Mouse (Mus musculus): ENCODE measurements around the gene Gm20388. TPM values are rescaled to one million over a fixed set of nuclear protein-coding genes. Genes with fewer than 3 reads are reported as not detected.

The Gm20388 gene
- polyA plus RNA-seq, 1 experiment = 59.3 TPM

DNA sequence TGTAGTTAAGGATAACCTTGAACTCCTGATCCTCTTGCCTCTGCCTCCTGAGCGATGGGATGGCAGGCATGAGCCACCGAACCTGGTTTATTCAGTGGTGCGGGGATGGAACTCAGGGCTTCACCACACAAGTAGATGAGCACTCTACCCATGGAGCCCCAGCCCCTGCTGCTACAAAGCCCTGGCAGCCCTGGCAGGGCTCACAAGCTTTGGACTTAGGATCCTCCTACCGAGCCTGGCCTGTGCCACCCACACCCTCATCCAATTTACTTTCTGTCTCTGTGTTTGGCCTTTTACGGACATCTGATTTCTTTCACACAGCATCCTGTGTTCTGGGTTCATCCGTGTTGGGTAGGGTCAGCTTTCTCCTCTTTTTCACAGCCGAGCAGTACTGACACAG, 406.1 kb downstream of the Gm20388 start:
- no peak for TF ChIP-seq CTCF (IDR thresholded peaks at IDR 0.05; ENCODE audit: borderline replicate concordance, extremely low read depth, insufficient read depth, insufficient read length)
- no peak for TF ChIP-seq POLR2A (IDR thresholded peaks at IDR 0.05; ENCODE audit: borderline replicate concordance, extremely low read depth, insufficient read depth, insufficient read length, poor library complexity, severe bottlenecking)
- no peak for DNase-seq (ENCODE audit: low read depth)

DNA sequence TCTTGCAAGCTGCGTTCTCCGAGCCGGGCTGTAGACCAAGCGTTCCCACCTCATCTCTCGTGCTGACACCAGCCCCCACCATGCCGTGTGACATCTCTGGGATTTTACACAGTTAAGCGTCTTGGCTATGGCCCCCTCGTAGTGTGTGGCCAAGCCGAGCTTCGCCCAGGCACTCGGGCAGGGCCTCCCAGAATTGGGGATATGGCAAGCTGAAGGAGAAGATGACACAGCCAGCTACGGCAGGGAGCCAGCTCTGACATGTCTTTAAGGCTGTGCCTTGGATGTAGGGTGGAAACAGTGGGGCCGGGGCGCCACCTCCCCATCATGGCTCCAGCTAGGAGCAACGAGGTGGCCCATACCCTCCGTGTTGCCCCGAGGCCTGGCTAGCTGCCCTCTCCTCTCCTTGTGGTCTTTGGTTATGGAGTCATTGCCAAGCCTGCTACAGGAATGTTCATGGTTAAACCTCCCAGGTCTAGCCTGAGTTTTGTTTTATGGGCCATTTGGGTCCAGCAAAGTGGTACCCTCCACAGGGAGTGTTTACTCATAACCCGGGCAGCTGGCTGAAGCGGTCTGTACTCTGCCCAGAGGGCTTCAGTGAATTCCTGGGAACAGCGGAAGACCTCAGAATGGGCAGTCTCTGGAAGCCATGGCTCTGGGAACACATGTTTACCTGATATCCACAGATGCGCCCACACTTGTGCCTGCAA, 406.6 kb downstream of the Gm20388 start:
- DNase-seq (ENCODE audit: low read depth) = no peak
- TF ChIP-seq CTCF (IDR thresholded peaks at IDR 0.05; ENCODE audit: borderline replicate concordance, extremely low read depth, insufficient read depth, insufficient read length) = no peak
- TF ChIP-seq POLR2A (IDR thresholded peaks at IDR 0.05; ENCODE audit: borderline replicate concordance, extremely low read depth, insufficient read depth, insufficient read length, poor library complexity, severe bottlenecking) = no peak

DNA sequence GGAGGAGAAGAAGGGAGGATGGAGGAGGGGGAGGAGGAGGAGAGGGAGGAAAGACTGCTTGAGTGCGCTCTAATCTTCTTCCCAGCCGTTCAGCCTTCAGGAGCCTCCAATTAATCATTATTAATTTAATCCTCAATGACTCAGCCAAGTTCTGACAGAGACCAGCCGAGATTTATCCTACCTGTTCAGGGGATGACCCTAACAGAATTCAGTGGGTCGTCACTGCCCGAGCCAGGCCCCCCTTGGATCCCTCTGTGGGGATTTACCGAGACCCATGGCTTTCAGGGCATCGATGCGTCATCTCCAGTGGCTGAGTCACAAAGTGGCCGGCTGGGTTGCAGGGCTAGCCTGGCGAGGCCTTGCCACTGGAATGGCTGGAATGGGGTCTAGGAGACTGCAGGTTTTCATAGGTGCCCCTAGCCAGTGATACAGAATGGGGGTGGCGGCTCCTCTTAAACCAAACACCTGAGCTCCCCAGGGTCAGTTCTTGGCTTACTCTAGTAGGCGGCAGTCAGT, 407.9 kb downstream of the Gm20388 start:
- no peak for DNase-seq (ENCODE audit: low read depth)
- TF ChIP-seq CTCF (IDR thresholded peaks at IDR 0.05; ENCODE audit: borderline replicate concordance, extremely low read depth, insufficient read depth, insufficient read length) = no peak
- no peak for TF ChIP-seq POLR2A (IDR thresholded peaks at IDR 0.05; ENCODE audit: borderline replicate concordance, extremely low read depth, insufficient read depth, insufficient read length, poor library complexity, severe bottlenecking)

DNA sequence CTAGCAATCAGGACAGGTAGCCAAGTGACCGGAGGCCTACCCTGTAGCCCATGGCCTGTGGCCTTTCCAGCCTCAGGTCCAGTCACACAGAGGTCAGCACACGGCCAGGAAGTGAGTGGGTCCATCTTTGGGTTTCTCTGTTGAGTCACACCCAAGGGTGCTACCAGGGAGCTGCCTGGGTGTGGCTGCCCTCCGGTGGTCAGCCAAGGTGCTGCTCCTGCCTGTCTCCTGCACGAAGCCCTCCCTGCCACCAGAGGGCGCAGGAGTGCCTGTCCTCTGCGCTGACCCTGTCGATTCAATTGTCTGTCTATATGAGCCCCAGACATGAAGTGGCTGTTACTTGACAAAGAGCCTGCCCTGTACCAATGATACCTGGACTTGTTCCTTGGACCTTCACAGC, 408.8 kb downstream of the Gm20388 start:
- TF ChIP-seq CTCF (IDR thresholded peaks at IDR 0.05; ENCODE audit: borderline replicate concordance, extremely low read depth, insufficient read depth, insufficient read length) = peak; percentile 99
- no peak for TF ChIP-seq POLR2A (IDR thresholded peaks at IDR 0.05; ENCODE audit: borderline replicate concordance, extremely low read depth, insufficient read depth, insufficient read length, poor library complexity, severe bottlenecking)
- DNase-seq (ENCODE audit: low read depth) = peak; percentile 80

DNA sequence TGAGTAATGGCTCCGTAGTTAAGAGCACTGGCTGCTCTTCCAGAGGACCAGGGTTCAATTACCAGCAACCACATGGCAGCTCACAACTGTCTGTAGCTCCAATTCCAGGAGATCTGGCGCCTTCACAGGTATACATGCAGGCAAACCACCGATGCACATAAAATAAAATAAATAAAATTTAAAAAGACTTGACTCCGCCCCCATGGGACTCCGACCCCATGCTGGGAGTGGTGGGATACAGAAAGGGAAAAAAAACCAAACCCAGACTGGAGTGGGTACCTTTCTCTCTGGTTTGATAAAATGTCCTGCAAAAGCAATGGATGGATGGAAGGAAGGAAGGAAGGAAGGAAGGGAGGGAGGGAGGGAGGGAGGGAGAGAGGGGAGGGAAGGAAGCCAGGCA, 409.5 kb downstream of the Gm20388 start:
- no peak for TF ChIP-seq CTCF (IDR thresholded peaks at IDR 0.05; ENCODE audit: borderline replicate concordance, extremely low read depth, insufficient read depth, insufficient read length)
- no peak for TF ChIP-seq POLR2A (IDR thresholded peaks at IDR 0.05; ENCODE audit: borderline replicate concordance, extremely low read depth, insufficient read depth, insufficient read length, poor library complexity, severe bottlenecking)
- DNase-seq (ENCODE audit: low read depth) = no peak

DNA sequence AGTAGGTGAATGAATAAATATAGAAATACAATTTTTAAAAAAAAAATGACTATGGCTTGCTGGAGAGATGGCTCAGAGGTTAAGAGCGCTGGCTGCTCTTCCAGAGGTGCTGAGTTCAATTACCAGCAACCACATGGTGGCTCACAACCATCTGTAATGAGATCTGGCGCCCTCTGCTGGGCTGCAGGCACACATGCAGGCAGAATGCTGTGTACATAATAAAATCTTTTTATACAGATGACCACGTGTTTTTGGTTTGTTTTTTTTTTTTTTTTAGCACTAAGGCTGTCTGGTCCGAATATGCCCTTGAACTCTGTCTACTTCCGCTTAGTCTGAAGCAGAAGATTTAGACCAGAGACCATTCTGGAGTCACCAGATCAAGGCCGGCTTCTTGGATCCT, 411.1 kb downstream of the Gm20388 start:
- peak; percentile 60 for TF ChIP-seq CTCF (IDR thresholded peaks at IDR 0.05; ENCODE audit: borderline replicate concordance, extremely low read depth, insufficient read depth, insufficient read length)
- TF ChIP-seq POLR2A (IDR thresholded peaks at IDR 0.05; ENCODE audit: borderline replicate concordance, extremely low read depth, insufficient read depth, insufficient read length, poor library complexity, severe bottlenecking) = no peak

DNA sequence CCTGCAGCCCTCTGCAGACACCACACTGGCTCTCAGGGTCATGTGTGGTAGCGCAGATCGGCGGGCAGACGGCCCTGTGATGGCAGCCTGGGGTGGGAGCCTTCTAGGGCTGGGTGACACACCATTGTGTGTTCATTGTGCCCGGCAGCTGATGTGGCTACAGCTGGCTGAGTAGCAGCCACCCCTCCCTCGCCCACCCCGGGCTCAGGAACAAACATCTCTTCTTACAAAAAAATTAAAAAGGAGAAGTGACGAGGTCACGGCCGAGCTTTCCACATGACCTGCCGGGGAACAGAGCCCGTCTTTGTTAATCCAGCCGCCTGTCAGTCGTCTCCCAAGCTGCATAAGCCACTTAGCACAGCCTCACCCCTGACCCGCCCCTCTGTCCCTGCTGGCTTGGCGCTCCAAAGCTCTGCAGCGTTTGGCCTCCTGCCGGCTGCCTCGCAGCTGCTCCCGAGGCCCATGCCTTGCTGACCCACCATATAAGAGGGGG, 412.4 kb downstream of the Gm20388 start:
- DNase-seq (ENCODE audit: low read depth) = peak; percentile 91
- TF ChIP-seq CTCF (IDR thresholded peaks at IDR 0.05; ENCODE audit: borderline replicate concordance, extremely low read depth, insufficient read depth, insufficient read length) = peak; percentile 13; the same call in 1 of the 2 replicates
- TF ChIP-seq POLR2A (IDR thresholded peaks at IDR 0.05; ENCODE audit: borderline replicate concordance, extremely low read depth, insufficient read depth, insufficient read length, poor library complexity, severe bottlenecking) = no peak

More for the DNA sequence above, 411.1 kb downstream of the Gm20388 start:
- DNase-seq (ENCODE audit: low read depth) = no peak

DNA sequence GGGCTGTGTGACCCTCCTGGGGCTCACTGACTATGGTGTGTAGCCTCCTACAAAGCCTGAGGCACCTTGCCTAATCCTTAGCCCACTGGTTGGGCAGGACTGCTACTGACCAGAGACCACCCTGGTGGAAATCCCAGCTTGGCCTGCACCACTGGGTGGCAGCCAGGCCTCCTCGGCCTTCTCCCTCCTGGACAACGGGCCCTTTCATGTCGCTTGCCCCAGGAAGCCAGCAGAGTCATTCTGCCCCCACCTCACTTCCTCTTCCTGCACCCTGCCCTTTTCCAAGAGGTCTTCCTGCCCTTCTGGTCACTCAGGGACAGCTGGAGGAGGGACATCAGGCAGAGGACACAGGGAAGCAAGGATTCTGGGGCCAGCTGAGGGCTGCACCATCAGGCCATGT, 413.9 kb downstream of the Gm20388 start:
- DNase-seq (ENCODE audit: low read depth) = no peak
- TF ChIP-seq POLR2A (IDR thresholded peaks at IDR 0.05; ENCODE audit: borderline replicate concordance, extremely low read depth, insufficient read depth, insufficient read length, poor library complexity, severe bottlenecking) (no peak), CTCF (IDR thresholded peaks at IDR 0.05; ENCODE audit: borderline replicate concordance, extremely low read depth, insufficient read depth, insufficient read length) (no peak)

DNA sequence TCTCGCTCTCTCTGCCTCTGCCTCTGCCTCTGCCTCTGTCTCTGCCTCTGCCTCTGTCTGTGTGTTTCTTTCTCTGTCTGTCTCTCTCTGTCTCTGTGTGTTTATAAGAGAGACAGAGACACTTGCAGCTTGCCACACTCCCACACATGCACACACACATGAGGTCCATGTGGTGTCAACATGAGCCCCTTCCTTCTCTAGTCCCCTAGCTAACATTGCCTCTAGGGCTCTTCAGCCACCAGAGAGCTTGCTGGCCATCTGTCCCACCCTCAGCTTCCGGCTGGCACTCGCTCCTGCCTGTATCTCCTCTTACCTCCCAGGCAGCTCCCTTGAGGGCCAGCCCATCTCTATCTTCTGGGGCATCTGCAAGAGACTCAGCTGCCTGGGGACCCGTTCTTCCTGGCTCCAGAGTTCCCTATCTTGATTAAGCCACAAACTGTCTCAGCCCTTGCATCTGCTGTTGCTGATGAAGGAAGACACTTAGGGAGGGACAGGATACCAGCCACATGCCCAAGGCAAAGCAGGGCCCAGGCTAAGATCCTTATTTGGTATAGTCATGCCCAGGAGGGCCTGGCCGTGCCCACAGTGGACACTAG, 414.6 kb downstream of the Gm20388 start:
- TF ChIP-seq CTCF (IDR thresholded peaks at IDR 0.05; ENCODE audit: borderline replicate concordance, extremely low read depth, insufficient read depth, insufficient read length) (no peak), POLR2A (IDR thresholded peaks at IDR 0.05; ENCODE audit: borderline replicate concordance, extremely low read depth, insufficient read depth, insufficient read length, poor library complexity, severe bottlenecking) (no peak)
- DNase-seq (ENCODE audit: low read depth) = no peak

DNA sequence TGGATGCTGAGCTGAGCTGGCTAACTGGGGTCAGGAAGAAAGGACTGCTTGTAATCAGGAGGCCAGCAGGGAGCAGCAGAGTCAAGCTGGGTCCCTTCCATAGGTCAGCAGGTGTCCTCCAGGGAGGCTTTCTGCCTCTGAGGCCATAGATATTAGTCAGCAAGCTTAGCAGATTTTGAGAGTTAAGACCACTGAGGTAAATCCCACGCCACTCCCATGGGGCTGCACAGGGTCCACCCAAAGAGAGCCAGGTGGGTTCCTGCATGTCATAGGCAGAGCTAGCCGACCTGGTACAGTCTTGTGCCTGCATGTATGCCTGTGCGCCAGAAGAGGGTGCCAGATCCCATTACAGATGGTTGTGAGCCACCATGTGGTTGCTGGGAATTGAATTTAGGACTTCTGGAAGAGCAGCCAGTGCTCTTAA, 416.5 kb downstream of the Gm20388 start:
- no peak for TF ChIP-seq POLR2A (IDR thresholded peaks at IDR 0.05; ENCODE audit: borderline replicate concordance, extremely low read depth, insufficient read depth, insufficient read length, poor library complexity, severe bottlenecking)
- peak; percentile 44; the same call in 1 of the 2 replicates for TF ChIP-seq CTCF (IDR thresholded peaks at IDR 0.05; ENCODE audit: borderline replicate concordance, extremely low read depth, insufficient read depth, insufficient read length)
- peak; percentile 51 for DNase-seq (ENCODE audit: low read depth)

DNA sequence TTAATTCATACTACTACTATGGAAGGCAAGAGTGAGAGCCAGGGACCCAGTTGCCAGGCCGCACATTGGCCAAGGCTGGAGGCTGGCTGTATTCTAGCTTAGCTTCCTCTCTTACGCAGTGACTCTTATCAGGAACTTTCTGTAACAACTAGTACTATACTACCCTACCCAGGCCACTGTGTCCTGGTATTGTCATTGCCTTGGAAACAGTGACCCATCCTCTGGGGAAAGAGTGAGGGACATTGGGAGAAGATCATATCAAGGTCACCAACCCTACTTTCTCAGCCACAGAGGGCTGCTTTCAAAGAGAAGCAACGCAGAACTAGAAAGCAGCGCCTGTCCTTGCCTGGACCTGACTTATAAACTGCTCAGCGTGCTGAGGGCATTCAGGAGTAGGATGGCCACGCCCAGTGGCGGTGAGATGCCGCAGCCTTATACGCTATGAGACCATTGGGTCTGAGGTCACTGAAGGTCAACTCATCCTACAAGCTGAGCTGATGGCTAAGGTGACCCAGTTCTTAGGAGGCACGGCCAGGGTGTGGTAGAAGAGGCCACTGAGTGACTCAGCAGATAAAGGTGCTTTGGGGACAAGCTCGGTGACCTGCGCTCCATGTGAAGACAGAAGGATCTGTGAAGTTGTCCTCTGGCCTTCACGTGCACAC, 417.9 kb downstream of the Gm20388 start:
- DNase-seq (ENCODE audit: low read depth) = no peak

More for the DNA sequence above, 417.9 kb downstream of the Gm20388 start:
- no peak for TF ChIP-seq CTCF (IDR thresholded peaks at IDR 0.05; ENCODE audit: borderline replicate concordance, extremely low read depth, insufficient read depth, insufficient read length)
- TF ChIP-seq POLR2A (IDR thresholded peaks at IDR 0.05; ENCODE audit: borderline replicate concordance, extremely low read depth, insufficient read depth, insufficient read length, poor library complexity, severe bottlenecking) = no peak

Data from brain, embryonic 14.5 days (tissue).